Mouse (Mus musculus) lung, embryonic 16.5 days (tissue): ENCODE data around the gene Fbxl19. TPM values are rescaled to one million over a fixed set of nuclear protein-coding genes. Genes with fewer than 3 reads are reported as not detected.
"Not testable (repeated sequence)": the region's sequence is repeated elsewhere in the genome, so short reads cannot be mapped to it uniquely, and the experiment has no call there.

Experiments
- ATAC-seq: fragments of 200-750 bp; cut with Nextera tagmentation; 2 replicates; pipeline ENCODE4 v1.8.0; 2017; ENCODE audit warnings: low read depth, mild to moderate bottlenecking, moderate library complexity
- H3K27ac ChIP-seq: fragments of 300-500 bp; sonication (generic); 2 replicates; pipeline ENCODE4 v1.5.1; 2014; ENCODE audit warnings: mild to moderate bottlenecking, control low read depth, low read length
- H3K27me3 ChIP-seq: fragments of 300-500 bp; sonication (generic); 2 replicates; pipeline ENCODE4 v1.6.1; 2014; ENCODE audit warnings: low read depth, low read length, mixed read lengths; ENCODE audit not compliant: control insufficient read depth, insufficient read depth
- H3K36me3 ChIP-seq: fragments of 300-500 bp; sonication (generic); 2 replicates; pipeline ENCODE4 v1.6.1; 2014; ENCODE audit warnings: low read length; ENCODE audit not compliant: control insufficient read depth, insufficient read depth
- H3K4me1 ChIP-seq: fragments of 300-500 bp; sonication (generic); replicated peaks from 2 replicates; pipeline ENCODE4 v1.6.1; 2014; ENCODE audit warnings: low read length, mixed read lengths; ENCODE audit not compliant: control insufficient read depth, insufficient read depth
- H3K4me2 ChIP-seq: fragments of 300-500 bp; sonication (generic); 2 replicates; pipeline ENCODE4 v1.6.1; 2014; ENCODE audit warnings: low read depth, low read length, control low read depth
- H3K4me3 ChIP-seq: fragments of 300-500 bp; sonication (generic); 2 replicates; pipeline ENCODE4 v1.5.1; 2014; ENCODE audit warnings: mild to moderate bottlenecking, low read length, control low read depth
- H3K9ac ChIP-seq: fragments of 300-500 bp; sonication (generic); 2 replicates; pipeline ENCODE4 v1.6.1; 2014; ENCODE audit warnings: low read length, control low read depth
- H3K9me3 ChIP-seq: fragments of 300-500 bp; sonication (generic); 2 replicates; pipeline ENCODE4 v1.6.1; 2016; ENCODE audit warnings: low read length; ENCODE audit not compliant: control insufficient read depth
- WGBS: fragments of 180-500 bp; shearing (Covaris S2); extraction: QIAGEN DNeasy Blood & Tissue Kit; methylation state at CpG from one replicate; pipeline ENCODE4 v1.1.7; 2014; 5-methylcytosine and 5-hydroxymethylcytosine counted together
- polyA plus RNA-seq: library from polyadenylated mRNA; unstranded; fragments of >200 nt; fragmentation: Nextera tagmentation; extraction: Ambion mirVana; gene quantifications from 2 replicates; pipeline ENCODE4 v1.2.1, GENCODE M21; 2015

Fbxl19 gene
- polyA plus RNA-seq, 1 experiment from 2014 or later, result 3.1 TPM

DNA sequence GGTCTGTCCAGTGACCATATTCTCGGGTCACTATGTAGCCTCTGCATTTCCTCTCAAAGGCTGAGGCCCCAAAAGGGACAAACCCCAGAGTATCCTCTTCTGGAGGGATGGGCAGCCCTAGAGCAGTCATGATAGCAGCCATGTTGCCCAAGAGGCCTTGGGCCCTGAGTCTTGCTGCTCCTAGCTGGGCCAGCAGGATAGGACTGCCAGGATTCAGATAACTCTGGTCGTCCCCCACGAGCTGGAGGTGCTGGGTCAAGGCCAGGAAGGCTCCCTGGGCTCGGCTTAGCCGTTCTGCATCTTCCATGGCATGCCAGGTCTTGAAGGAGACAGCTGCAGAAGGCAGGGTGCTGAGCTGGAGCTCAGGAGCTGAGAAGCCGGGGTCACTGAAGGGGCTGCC is 25.1 kb upstream of the Fbxl19 start:
- H3K27ac ChIP-seq, result no peak overlapping the region

GRCm38 (mm10) chr7:127725490-127725889 is 18.9 kb upstream of the Fbxl19 start:
- no peak overlapping the region for H3K9ac ChIP-seq
- H3K36me3 ChIP-seq, result no peaks in the 10 kb centered on the region
- no peaks in the 10 kb centered on the region for H3K9me3 ChIP-seq
- WGBS, result 33% methylated on average over 2 of the region's 2 CpGs
- no peaks in the 10 kb centered on the region for H3K27me3 ChIP-seq
- no peak overlapping the region for H3K4me3 ChIP-seq
- H3K27ac ChIP-seq, result no peak overlapping the region
- no peak overlapping the region for H3K4me2 ChIP-seq
- ATAC-seq, result no peak
- no peaks in the 10 kb centered on the region for H3K4me1 ChIP-seq

More for the DNA sequence above, 25.1 kb upstream of the Fbxl19 start:
- Histone ChIP-seq H3K9ac (no peak overlapping the region), H3K4me2 (no peak overlapping the region), H3K27me3 (no peaks in the 10 kb centered on the region), H3K9me3 (no peaks in the 10 kb centered on the region), H3K4me3 (no peak overlapping the region), H3K4me1 (peaks cover 9% of the 10 kb centered on the region), H3K36me3 (no peaks in the 10 kb centered on the region)
- ATAC-seq, result no peak
- WGBS, result 87% methylated on average over 6 of the region's 6 CpGs

DNA sequence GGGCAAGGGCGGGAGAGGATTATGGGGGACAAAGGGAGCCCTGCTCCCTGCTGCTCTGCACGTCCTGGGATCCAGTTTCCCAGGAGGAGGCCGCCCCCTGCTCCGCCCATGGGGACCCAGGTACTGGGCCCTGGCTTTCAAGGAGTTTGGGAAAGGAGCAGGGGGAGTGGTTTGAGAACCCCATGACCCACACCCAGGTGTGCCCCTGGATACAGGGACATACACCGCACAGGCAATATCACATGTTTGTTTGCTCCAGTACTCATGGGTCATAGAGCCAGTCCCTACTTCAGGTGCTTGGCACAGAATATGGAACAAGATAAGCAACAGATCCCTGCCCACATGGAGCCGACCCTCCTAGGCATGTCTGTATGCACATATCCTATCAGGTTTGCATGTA is 18.4 kb upstream of the Fbxl19 start:
- Histone ChIP-seq H3K36me3 (no peaks in the 10 kb centered on the region), H3K4me3 (no peak overlapping the region)
- 55% methylated on average over 6 of the region's 6 CpGs for WGBS

GRCm38 (mm10) chr7:127727898-127728297 is 16.4 kb upstream of the Fbxl19 start:
- no peak for ATAC-seq

More for the DNA sequence above, 18.4 kb upstream of the Fbxl19 start:
- Histone ChIP-seq H3K27ac (no peak overlapping the region), H3K27me3 (no peaks in the 10 kb centered on the region), H3K4me1 (no peaks in the 10 kb centered on the region), H3K9ac (no peak overlapping the region), H3K9me3 (no peaks in the 10 kb centered on the region), H3K4me2 (no peak overlapping the region)
- ATAC-seq, result no peak

DNA sequence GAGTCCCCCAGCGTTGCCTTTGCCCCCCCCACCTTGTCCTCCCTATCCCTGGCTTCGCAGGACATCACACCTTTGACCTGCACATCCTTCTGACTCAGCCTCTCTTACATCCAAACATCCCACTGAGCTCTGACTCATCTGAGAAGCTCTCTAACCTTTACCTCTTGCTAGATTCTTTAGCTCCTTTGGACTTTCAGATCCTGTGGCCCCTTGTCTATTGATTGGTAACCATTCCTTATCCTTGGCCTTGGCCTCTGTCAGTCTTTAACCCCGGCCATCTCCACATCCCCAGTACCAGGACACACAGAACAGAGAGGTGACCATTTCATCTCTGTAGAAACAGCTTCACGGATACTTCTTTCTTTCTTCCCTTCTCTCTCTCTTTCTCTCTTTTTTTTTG is 14.2 kb upstream of the Fbxl19 start:
- WGBS, result 53% methylated on average over 4 of the region's 4 CpGs
- ATAC-seq, result no peak
- H3K9me3 ChIP-seq, result no peaks in the 10 kb centered on the region

More at GRCm38 (mm10) chr7:127727898-127728297, 16.4 kb upstream of the Fbxl19 start:
- Histone ChIP-seq H3K27me3 (no peaks in the 10 kb centered on the region), H3K9ac (no peak overlapping the region), H3K4me3 (no peak overlapping the region), H3K9me3 (no peaks in the 10 kb centered on the region), H3K4me2 (no peak overlapping the region), H3K4me1 (no peaks in the 10 kb centered on the region), H3K36me3 (no peaks in the 10 kb centered on the region), H3K27ac (no peak overlapping the region)
- 79% methylated on average over 7 of the region's 7 CpGs for WGBS

GRCm38 (mm10) chr7:127732066-127732465 is 12.3 kb upstream of the Fbxl19 start, which contains the start of gene Ctf2:
Gene Ctf2 (minus strand): TSS chr7:127732166.
- not testable (repeated sequence) for H3K4me2 ChIP-seq, H3K9ac ChIP-seq, H3K27ac ChIP-seq, H3K4me1 ChIP-seq, H3K4me3 ChIP-seq, H3K27me3 ChIP-seq, ATAC-seq, H3K36me3 ChIP-seq, H3K9me3 ChIP-seq
- WGBS, result no CpG with 5 or more reads among the region's 5 CpGs

More for the DNA sequence above, 14.2 kb upstream of the Fbxl19 start:
- Histone ChIP-seq H3K9ac (no peak overlapping the region), H3K36me3 (no peaks in the 10 kb centered on the region), H3K4me3 (no peak overlapping the region), H3K4me1 (no peaks in the 10 kb centered on the region), H3K27me3 (no peaks in the 10 kb centered on the region), H3K27ac (no peak overlapping the region), H3K4me2 (no peak overlapping the region)

- Histone ChIP-seq H3K9ac (peak overlapping the region; percentile 69), H3K4me1 (peaks cover 17% of the 10 kb centered on the region), H3K4me3 (peak overlapping the region; percentile 84), H3K9me3 (no peaks in the 10 kb centered on the region), H3K4me2 (peak overlapping the region; percentile 72), H3K36me3 (peaks cover 12% of the 10 kb centered on the region), H3K27ac (peak overlapping the region; percentile 90), H3K27me3 (no peaks in the 10 kb centered on the region)
- peak; percentile 85 for ATAC-seq
- under 1% methylated on average over 19 of the region's 19 CpGs for WGBS
Observed at GRCm38 (mm10) chr7:127745251-127745651, 908 bp downstream of the Fbxl19 start.

DNA sequence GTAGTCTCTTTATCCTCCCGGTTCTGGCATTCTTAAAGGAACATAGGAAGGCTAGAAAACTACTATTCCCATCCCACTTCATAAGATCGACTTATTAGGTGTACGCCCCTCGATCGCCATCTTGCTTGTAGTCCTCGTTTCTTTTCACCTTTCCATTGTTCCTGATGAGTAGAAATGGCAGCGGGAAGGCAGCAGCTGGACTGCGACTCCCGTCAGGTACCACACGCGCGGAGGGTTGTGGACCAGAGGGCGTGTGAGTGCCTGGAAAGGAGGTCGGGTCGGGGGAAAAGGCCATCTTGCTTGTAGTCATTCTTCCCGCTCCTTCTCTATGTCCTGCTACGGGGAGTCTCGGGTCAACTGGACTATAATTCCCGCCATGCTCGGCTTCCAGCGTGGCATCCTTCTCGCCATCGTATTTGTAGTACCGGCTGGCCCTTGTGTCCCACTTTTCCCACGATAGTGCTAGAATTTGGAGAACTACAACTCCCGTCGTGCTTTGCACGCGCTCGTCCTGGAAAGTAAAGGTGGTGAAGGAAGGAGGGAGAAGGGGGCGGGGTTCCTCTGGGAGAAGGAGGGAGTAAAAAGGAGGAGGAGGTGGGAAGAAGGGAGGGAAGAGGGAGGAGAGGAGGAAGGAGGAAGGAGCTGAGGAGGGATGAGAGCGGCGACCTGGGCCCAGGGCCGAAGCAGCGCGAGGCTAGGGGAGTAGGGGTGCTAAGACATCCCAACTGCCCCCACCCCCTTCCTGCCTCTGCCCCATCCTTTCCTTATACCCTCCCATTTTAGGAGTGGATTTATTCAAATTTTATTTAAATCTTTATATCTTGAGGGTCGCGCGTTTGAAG is 1.5 kb downstream of the Fbxl19 start:
- H3K4me2 ChIP-seq, result peak overlapping the region; percentile 72
- H3K9ac ChIP-seq, result peak overlapping the region; percentile 87
- no peaks in the 10 kb centered on the region for H3K27me3 ChIP-seq
- peak overlapping the region; percentile 90 for H3K27ac ChIP-seq
- peak; percentile 87 for ATAC-seq
- peak overlapping the region; percentile 84 for H3K4me3 ChIP-seq
- peaks cover 17% of the 10 kb centered on the region for H3K36me3 ChIP-seq
- no peaks in the 10 kb centered on the region for H3K9me3 ChIP-seq
- 0% methylated on average over 39 of the region's 39 CpGs for WGBS
- H3K4me1 ChIP-seq, result peaks cover 17% of the 10 kb centered on the region

- peak; percentile 6; the same call in 1 of the 2 replicates for ATAC-seq
- H3K36me3 ChIP-seq, result peaks cover 25% of the 10 kb centered on the region
- no peaks in the 10 kb centered on the region for H3K9me3 ChIP-seq
- H3K9ac ChIP-seq, result peak overlapping the region; percentile 87
- H3K4me3 ChIP-seq, result peak overlapping the region; percentile 84
- 1% methylated on average over 33 of the region's 62 CpGs for WGBS
- no peaks in the 10 kb centered on the region for H3K27me3 ChIP-seq
- H3K27ac ChIP-seq, result peak overlapping the region; percentile 90
- H3K4me1 ChIP-seq, result peaks cover 17% of the 10 kb centered on the region
- H3K4me2 ChIP-seq, result peak overlapping the region; percentile 72
Observed at GRCm38 (mm10) chr7:127746494-127747491, 2.5 kb downstream of the Fbxl19 start.
